Mouse (Mus musculus) heart, embryonic 10.5 days (tissue): ENCODE data around the gene Car6. TPM values are rescaled to one million over a fixed set of nuclear protein-coding genes. Genes with fewer than 3 reads are reported as not detected.

Source experiments
- DNase-seq: peaks from one replicate; pipeline ENCODE4 v3.0.0-alpha.2; 2017; ENCODE audit warnings: low spot score
- H3K27ac ChIP-seq: fragments of 300-500 bp; sonication (generic); 2 replicates; pipeline ENCODE4 v1.5.1; 2016; ENCODE audit warnings: mild to moderate bottlenecking
- H3K27me3 ChIP-seq: fragments of 300-500 bp; sonication (generic); 2 replicates; pipeline ENCODE4 v1.6.1; 2016; ENCODE audit warnings: mild to moderate bottlenecking; ENCODE audit not compliant: poor library complexity, insufficient read depth, severe bottlenecking
- H3K36me3 ChIP-seq: fragments of 300-500 bp; sonication (generic); 2 replicates; pipeline ENCODE4 v1.6.1; 2016; ENCODE audit warnings: mild to moderate bottlenecking, moderate library complexity
- H3K4me1 ChIP-seq: fragments of 300-500 bp; sonication (generic); 2 replicates; pipeline ENCODE4 v1.6.1; 2016; ENCODE audit warnings: mild to moderate bottlenecking
- H3K4me3 ChIP-seq: fragments of 300-500 bp; sonication (generic); 2 replicates; pipeline ENCODE4 v1.5.1; 2016; ENCODE audit warnings: mild to moderate bottlenecking, moderate library complexity
- H3K9me3 ChIP-seq: fragments of 300-500 bp; sonication (generic); 2 replicates; pipeline ENCODE4 v1.6.1; 2016; ENCODE audit warnings: mild to moderate bottlenecking, moderate library complexity
- WGBS: fragments of 180-500 bp; shearing (Covaris S2); methylation state at CpG from one replicate; pipeline ENCODE4 v1.1.7; 2016; 5-methylcytosine and 5-hydroxymethylcytosine counted together
- polyA plus RNA-seq: library from polyadenylated mRNA; unstranded; fragments of >200 nt; fragmentation: Nextera tagmentation; extraction: Ambion mirVana; gene quantifications from 2 replicates; pipeline ENCODE4 v1.2.1, GENCODE M21; 2016

Car6 gene
- polyA plus RNA-seq, 1 experiment from 2014 or later, result not detected

DNA sequence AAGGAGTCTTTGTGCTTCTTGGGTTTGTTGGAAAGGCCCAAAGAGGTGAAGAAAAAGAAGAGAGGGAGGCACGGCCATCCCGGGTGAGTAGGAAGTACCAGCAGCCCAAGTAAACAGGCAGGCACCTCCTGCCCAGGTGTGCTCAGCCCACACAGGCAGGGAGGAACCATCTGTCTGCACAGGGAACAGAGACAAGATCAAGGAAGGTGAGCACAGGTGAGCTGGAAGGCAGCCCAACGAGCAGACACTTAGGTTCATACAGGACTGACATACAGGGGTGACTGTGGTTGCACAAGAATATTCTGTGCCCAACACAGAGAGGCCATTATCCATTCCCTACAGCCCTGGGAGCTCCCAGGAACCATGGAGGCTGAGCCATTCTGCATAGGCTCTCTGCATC, 3.7 kb upstream of the Car6 start:
- 72% methylated on average over 3 of the region's 3 CpGs for WGBS

DNA sequence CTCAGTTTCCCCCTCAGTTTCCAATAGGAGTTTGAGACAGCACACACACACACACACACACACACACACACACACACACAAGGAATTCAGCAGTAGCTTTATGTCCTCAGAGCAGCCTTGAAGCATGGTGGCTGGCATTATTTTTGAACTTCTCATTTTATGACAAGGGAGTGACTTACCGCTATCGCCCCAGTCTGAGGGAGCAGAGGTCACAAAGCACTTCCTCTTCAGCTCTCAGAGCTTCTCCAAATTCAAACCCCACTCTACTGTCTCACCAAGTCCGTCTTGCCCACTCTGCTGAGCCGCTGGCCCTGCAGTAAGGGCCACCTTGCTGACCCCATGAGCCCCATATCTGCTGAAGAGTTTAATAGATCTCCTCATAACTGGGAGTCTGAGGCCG, 1.6 kb upstream of the Car6 start:
- H3K36me3 ChIP-seq, result no peaks in the 10 kb centered on the region
- H3K4me3 ChIP-seq, result no peak overlapping the region
- no peaks in the 10 kb centered on the region for H3K9me3 ChIP-seq
- H3K27ac ChIP-seq, result no peak overlapping the region
- H3K27me3 ChIP-seq, result 0 out of 2 replicates have a peak, but pooled peaks cover 4% of the 10 kb centered on the region
- H3K4me1 ChIP-seq, result peaks cover 24% of the 10 kb centered on the region
- no peak for DNase-seq
- WGBS, result 82% methylated on average over 5 of the region's 5 CpGs

More for the DNA sequence above, 3.7 kb upstream of the Car6 start:
- H3K4me1 ChIP-seq, result peaks cover 23% of the 10 kb centered on the region; the same call in 1 of the 2 replicates
- no peaks in the 10 kb centered on the region for H3K27me3 ChIP-seq
- no peak for DNase-seq
- no peak overlapping the region for H3K4me3 ChIP-seq
- H3K9me3 ChIP-seq, result no peaks in the 10 kb centered on the region
- no peaks in the 10 kb centered on the region for H3K36me3 ChIP-seq
- no peak overlapping the region for H3K27ac ChIP-seq

DNA sequence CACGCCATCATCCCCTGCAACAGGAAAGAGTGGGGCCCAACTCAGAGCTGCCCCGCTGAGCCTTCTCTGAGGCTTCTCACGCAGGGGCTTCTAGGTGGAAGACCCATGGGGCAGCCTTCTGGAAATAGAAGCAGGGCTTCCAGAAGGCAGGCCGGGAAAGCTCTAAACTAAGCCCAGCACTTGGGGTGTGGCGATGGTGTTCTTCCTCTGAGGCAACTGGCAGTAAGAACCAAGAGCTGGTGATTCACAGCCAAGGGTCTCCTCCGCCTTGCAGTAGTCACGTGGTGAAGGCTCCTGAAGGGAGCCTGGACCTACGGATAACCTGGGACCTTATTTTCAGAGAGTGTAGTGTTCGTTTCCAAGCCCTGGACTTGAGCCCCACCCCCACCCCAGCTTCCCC, 2.9 kb downstream of the Car6 start:
- Histone ChIP-seq H3K27me3 (0 out of 2 replicates have a peak, but pooled peaks cover 4% of the 10 kb centered on the region), H3K9me3 (no peaks in the 10 kb centered on the region), H3K36me3 (no peaks in the 10 kb centered on the region), H3K4me3 (no peak overlapping the region), H3K4me1 (peaks cover 11% of the 10 kb centered on the region), H3K27ac (no peak overlapping the region)
- 66% methylated on average over 9 of the region's 9 CpGs for WGBS
- no peak for DNase-seq

DNA sequence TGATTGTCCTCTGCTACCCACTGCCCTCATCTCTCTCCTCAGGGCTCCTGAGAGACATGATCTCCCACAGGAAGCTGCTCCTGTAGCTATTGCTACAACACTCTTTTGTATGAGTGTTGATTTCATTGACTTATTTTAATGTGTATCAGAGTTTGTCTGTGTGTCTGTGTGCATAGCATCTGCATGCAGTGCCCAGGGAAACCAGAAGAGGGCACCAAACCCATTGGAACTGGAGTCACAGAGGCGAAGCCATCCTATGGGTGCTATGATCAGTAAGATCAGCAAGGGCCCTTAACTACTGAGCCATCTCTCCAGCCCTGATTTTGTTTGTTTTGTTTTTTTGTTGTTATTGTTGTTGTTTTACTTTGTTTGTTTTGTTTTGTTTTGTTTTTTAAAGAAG, 7.2 kb downstream of the Car6 start:
- Histone ChIP-seq H3K4me1 (peaks cover 8% of the 10 kb centered on the region), H3K27me3 (0 out of 2 replicates have a peak, but pooled peaks cover 4% of the 10 kb centered on the region), H3K9me3 (no peaks in the 10 kb centered on the region), H3K27ac (no peak overlapping the region), H3K36me3 (no peaks in the 10 kb centered on the region), H3K4me3 (no peak overlapping the region)
- no peak for DNase-seq
- 38% methylated on average over 1 of the region's 1 CpGs for WGBS

DNA sequence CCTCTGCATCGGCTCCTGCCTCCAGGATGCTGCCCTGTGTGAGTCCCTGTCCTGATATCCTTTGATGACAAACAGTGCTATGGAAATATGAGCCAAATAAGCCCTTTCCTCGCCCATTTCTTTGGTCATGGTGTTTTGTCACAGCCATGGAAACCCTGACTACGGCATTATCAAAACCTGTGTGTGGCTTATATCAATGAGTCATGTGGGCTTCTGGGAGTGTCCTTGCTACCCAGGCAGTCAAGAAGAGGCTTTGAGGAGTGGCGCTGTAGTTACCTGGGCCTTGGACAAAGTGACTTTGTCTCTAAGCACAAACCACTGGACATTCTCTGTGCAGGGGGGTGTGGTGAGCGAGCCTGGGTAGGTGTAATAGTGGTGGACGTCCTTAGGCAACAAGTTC, 8.9 kb downstream of the Car6 start:
- H3K4me1 ChIP-seq, result peaks cover 10% of the 10 kb centered on the region
- DNase-seq, result no peak
- no peak overlapping the region for H3K4me3 ChIP-seq
- H3K9me3 ChIP-seq, result no peaks in the 10 kb centered on the region
- no peaks in the 10 kb centered on the region for H3K36me3 ChIP-seq
- WGBS, result 75% methylated on average over 6 of the region's 6 CpGs
- no peak overlapping the region for H3K27ac ChIP-seq
- no peaks in the 10 kb centered on the region for H3K27me3 ChIP-seq

DNA sequence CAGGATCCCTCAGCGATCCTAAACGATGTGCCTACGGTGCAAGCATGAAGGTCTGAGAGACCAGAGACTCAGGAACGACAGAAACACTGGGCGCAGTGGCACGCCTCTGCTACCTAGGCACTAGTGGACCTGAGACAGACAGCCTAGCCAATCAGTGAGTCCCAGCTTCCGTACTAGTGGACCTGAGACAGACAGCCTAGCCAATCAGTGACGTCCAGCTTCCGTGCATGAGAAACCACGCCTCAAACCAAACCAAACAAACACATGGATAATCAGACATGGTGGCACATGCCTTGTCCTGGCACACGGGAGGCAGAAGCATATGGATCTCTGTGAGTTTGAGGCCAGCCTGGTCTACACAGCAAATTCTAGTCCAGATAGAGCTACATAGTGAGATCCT, 12.9 kb downstream of the Car6 start:
- no peak overlapping the region for H3K27ac ChIP-seq
- no peaks in the 10 kb centered on the region for H3K9me3 ChIP-seq
- no peaks in the 10 kb centered on the region for H3K36me3 ChIP-seq
- H3K4me1 ChIP-seq, result peaks cover 10% of the 10 kb centered on the region
- no peak overlapping the region for H3K4me3 ChIP-seq
- DNase-seq, result no peak
- no peaks in the 10 kb centered on the region for H3K27me3 ChIP-seq
- WGBS, result 43% methylated on average over 11 of the region's 11 CpGs

DNA sequence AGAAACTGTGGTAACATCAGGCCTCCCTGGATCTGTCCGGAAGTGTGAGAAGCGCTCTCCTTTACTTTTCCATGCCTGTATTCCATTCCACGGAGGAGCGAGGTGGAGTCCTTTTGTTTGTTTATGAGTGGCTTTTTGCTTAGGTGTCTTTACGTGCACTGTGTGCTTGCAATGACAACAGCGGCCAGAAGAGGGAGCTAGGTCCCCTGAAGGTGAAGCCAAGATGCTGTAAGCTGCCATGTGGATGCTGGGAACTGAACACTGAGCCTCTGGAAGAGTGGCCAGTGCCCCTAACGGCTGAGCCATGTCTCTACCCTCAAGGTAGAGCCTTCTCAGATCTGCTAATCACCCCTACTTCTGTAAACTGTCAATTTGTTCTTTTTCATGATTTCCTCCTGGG, 19.8 kb downstream of the Car6 start:
- Histone ChIP-seq H3K36me3 (no peaks in the 10 kb centered on the region), H3K27ac (no peak overlapping the region), H3K4me1 (no peaks in the 10 kb centered on the region), H3K9me3 (no peaks in the 10 kb centered on the region), H3K27me3 (no peaks in the 10 kb centered on the region), H3K4me3 (no peak overlapping the region)
- DNase-seq, result peak; percentile 62
- WGBS, result 86% methylated on average over 7 of the region's 7 CpGs

DNA sequence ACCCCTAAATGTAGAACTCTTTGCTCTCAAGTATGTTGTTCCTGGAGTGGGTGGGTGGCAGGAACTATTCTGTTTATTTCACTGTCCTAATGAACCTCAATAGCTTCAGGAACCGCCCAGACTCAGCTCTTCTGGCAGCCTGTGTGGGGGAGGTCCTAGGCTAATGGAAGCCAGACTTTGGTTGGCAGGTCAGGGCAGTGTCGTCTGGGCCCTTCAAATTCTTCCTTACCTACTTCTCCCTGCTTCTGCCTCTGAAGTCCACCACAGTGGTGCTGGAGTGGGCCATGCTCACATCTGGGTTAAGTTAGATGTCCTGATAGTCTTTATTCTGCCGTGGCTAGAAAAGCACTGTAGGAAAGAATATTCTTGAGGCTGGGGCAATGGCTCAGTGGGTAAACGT, 23.0 kb downstream of the Car6 start:
- Histone ChIP-seq H3K36me3 (no peaks in the 10 kb centered on the region), H3K27ac (no peak overlapping the region), H3K4me1 (no peaks in the 10 kb centered on the region), H3K9me3 (no peaks in the 10 kb centered on the region), H3K4me3 (no peak overlapping the region), H3K27me3 (no peaks in the 10 kb centered on the region)
- no peak for DNase-seq
- 47% methylated on average over 4 of the region's 4 CpGs for WGBS

DNA sequence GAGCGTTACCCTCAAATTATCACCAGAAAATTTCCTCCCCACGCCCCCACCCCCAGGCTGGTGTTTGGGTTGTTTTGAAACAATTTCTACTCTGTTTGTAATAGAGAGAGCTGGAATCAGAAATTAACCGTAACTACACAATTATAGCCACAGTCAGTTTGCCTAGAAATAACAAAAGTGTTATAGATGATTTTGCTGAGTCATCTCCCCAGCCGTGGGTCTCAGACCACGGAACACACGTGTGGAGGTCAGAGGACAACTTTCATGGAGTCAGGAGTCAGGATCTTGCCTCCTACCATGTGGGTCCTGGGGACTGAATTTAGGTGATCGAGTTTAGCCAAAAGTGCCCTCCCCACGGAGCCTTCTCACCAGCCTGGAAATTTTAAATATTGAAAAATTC, 24.0 kb downstream of the Car6 start:
- Histone ChIP-seq H3K36me3 (no peaks in the 10 kb centered on the region), H3K27ac (no peak overlapping the region), H3K4me1 (peaks cover 2% of the 10 kb centered on the region; the same call in 1 of the 2 replicates), H3K9me3 (no peaks in the 10 kb centered on the region), H3K27me3 (no peaks in the 10 kb centered on the region), H3K4me3 (no peak overlapping the region)
- WGBS, result 79% methylated on average over 8 of the region's 8 CpGs
- DNase-seq, result no peak

DNA sequence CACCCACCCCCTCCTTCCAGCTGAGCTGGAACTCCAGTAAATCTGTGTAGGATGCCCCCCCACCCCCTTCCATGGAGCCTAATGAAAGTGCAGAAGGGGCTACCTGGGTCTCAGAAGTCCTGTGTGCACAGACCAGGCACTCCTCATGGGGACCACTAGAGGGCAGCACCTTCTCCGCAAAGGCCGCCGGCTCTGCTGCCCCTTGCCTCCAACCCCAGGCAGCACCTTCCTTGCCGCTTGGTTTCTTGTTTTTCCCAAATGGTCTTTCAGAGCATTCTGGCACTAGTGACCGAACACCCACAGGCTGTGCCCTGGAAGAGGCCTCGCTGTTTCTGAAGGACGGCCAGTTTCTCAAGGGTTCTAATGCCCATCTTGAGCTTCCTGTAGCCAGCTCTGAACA, 24.6 kb downstream of the Car6 start:
- peak; percentile 80 for DNase-seq
- Histone ChIP-seq H3K4me3 (no peak overlapping the region), H3K27ac (no peak overlapping the region), H3K36me3 (no peaks in the 10 kb centered on the region), H3K27me3 (no peaks in the 10 kb centered on the region), H3K9me3 (no peaks in the 10 kb centered on the region), H3K4me1 (peaks cover 8% of the 10 kb centered on the region)
- WGBS, result 3% methylated on average over 7 of the region's 7 CpGs

DNA sequence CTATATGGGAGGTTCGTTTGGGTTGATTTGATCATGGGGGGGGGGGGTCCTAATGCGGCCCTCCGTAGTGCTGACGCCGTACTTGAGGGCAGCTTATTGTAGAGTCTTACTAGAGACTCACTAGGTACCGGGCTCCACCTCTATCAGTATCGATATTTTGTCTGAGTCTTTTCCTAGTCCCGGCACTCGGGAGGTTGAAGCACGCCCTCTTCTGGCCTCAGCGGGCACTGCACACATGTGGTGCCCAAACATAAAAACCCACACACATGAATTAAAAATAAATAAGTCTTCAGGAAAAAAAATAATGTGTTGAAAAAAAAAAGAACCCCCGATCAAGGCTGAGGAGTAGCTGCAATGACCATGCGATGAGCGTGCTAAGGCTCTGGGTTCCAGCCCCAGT, 27.1 kb downstream of the Car6 start:
- Histone ChIP-seq H3K27ac (no peak overlapping the region), H3K36me3 (no peaks in the 10 kb centered on the region), H3K4me3 (no peak overlapping the region), H3K9me3 (no peaks in the 10 kb centered on the region), H3K27me3 (no peaks in the 10 kb centered on the region), H3K4me1 (peaks cover 9% of the 10 kb centered on the region)
- no peak for DNase-seq
- WGBS, result 86% methylated on average over 14 of the region's 14 CpGs

DNA sequence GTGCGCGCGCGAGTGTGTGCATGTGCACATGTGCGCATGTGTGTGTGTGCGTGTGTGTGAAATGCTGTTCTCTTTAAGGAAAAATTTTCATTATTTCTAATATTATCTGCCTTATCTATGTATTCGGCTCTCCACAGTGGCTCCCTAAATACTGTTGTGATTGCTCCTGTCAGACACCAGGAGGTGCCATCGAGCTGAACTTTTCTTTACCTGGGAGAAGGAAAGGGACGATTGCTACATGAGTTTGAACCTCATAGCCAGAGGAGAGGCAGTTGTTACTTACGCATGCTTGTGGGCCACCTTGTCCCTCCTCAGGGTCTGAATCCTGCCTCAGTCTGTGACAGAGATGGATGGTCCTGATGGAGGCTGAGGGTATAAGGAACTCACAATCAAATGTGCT, 27.9 kb downstream of the Car6 start:
- no peak for DNase-seq
- Histone ChIP-seq H3K36me3 (no peaks in the 10 kb centered on the region), H3K4me3 (no peak overlapping the region), H3K27me3 (no peaks in the 10 kb centered on the region), H3K27ac (no peak overlapping the region), H3K9me3 (no peaks in the 10 kb centered on the region), H3K4me1 (peaks cover 9% of the 10 kb centered on the region)
- 56% methylated on average over 10 of the region's 10 CpGs for WGBS

DNA sequence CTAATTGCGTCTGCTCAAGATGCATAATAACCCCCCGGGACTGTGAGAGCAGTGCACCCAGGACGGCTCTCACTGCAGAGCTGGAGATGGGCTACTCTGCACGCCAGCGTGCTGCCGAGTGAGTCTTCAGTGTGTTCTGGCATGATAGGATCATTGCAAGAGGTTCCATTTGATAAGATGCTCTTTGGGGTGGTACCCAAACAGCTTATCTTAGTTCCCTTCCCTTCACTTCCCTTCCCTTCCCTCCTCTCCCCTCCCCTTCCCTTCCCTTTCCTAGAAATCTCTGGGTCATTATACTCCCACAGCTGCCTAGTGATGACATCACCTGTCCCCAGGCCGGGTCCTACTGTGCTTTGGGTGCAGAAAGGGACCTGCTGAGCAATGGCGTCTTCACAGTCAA, 29.0 kb downstream of the Car6 start:
- peaks cover 3% of the 10 kb centered on the region; the same call in 1 of the 2 replicates for H3K27me3 ChIP-seq
- no peaks in the 10 kb centered on the region for H3K36me3 ChIP-seq
- no peak for DNase-seq
- no peak overlapping the region for H3K4me3 ChIP-seq
- no peak overlapping the region for H3K27ac ChIP-seq
- H3K4me1 ChIP-seq, result peaks cover 9% of the 10 kb centered on the region
- WGBS, result 67% methylated on average over 8 of the region's 8 CpGs
- H3K9me3 ChIP-seq, result no peaks in the 10 kb centered on the region

DNA sequence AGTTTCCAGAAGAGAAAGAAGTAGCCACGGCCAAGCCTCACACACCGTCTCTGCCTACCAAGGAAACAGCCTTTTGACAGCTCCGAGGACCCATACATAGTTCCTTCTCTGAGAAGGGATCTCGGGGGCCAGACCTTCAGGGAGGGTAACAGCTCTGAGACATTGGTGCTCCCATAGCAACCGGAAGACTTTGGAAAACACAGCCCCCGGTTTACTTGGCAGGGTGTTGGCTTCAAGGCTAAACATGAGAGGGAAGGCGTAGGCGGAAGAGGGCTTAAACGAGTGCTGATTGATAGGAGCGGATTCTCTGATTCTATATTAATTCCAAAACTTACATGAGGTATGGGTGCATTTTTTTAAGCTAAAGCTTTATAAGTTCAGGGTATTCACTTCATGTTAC, 32.7 kb downstream of the Car6 start:
- no peaks in the 10 kb centered on the region for H3K36me3 ChIP-seq
- H3K4me3 ChIP-seq, result no peak overlapping the region
- peaks cover 15% of the 10 kb centered on the region for H3K4me1 ChIP-seq
- no peak for DNase-seq
- H3K9me3 ChIP-seq, result no peaks in the 10 kb centered on the region
- peaks cover 8% of the 10 kb centered on the region; the same call in 1 of the 2 replicates for H3K27me3 ChIP-seq
- WGBS, result 73% methylated on average over 10 of the region's 10 CpGs
- no peak overlapping the region for H3K27ac ChIP-seq
